Mouse (Mus musculus): Measurements from ENCODE around the gene Spink8.
"Not testable (repeated sequence)": the region's sequence is repeated elsewhere in the genome, so short reads cannot be mapped to it uniquely, and the experiment has no call there.

The Spink8 gene

DNA sequence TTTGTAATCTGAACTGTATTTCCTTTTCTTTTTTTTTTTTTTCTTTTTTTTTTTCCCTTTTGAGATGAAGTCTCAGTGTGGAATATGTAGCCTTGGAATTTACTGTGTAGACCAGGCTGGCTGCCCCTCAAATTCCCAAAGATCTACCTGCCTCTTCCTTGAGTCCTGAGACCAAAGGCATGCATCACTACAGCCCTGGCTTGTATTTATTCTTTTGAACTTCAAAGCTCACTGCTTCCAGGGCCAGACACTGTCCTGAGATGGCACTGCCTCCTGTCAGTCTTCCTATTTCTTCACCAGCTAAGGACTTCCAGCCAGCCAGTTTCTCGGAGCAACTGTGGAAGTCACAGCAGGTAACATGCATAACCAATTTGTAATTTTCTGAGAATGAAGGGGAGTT lies at the start of gene Spink8:
Spink8 (plus strand) TSS at position 301 of the 400 bp plus-strand sequence.
- no peak for DNase-seq (ENCODE audit: low spot score in 2 of 2)

DNA sequence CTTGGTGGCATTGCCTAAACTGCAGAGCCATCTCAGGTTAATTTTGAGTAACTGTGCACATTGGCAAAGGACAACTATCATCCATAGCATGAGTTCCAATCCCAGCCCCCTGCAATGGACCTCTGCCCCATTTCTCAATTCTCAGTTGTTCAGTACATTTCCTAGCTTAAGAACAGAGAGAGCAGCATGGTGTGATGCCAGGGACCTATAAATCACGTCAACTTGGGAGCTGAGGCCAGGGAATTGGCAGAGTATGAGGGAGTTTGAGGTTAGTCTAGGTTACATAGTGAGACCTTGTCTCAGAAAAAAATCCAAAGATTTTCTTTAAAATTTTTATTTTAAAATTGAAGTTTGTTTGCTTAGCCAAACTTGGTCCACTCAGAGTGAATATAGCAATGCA lies 45.2 kb upstream of the Spink8 start:
- not testable (repeated sequence) for DNase-seq (ENCODE audit: low spot score in 2 of 2)

DNA sequence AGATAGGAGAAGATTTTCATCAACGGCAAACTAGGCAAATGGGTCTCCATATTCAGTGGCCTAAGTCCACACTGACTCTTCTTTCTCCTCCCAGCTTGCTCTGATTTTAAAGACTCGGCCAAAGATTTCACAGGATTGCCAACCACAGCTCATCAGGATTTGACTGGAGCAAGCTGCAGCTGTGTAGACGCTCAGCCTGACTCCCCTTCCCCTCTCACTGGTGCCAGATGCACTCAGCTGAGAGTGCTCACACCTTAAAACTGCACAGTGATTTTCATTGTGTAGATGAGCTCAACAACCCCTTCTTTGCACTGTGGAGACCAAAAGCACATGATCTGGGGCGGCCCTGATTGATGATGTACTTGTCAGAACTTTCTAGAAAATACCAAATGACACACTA lies 21.5 kb upstream of the Spink8 start, which contains the start of gene Fbxw27:
Fbxw27 (minus strand) TSS at position 101 of the 400 bp plus-strand sequence.
- DNase-seq (ENCODE audit: low spot score in 2 of 2), result not testable (repeated sequence)

DNA sequence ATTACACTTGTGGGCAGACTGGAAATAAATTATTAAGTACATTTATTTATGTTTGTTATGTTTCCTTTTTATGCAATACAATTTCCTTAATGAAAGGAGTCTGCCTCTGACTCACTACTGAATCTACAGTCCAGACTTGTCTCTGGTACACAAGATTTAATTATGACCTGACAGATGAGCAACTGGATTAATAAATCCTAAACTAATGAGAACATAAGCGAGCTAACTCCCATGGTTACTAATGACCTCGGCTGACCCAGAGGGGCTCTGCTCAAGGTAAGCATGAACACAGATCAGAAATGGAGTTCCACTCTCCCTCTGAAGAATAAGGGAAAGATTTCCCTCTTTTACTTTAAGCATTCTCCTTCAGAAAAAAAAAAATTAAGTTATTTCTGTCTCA lies 16.9 kb upstream of the Spink8 start:
- no peak for DNase-seq (ENCODE audit: low spot score in 2 of 2)

DNA sequence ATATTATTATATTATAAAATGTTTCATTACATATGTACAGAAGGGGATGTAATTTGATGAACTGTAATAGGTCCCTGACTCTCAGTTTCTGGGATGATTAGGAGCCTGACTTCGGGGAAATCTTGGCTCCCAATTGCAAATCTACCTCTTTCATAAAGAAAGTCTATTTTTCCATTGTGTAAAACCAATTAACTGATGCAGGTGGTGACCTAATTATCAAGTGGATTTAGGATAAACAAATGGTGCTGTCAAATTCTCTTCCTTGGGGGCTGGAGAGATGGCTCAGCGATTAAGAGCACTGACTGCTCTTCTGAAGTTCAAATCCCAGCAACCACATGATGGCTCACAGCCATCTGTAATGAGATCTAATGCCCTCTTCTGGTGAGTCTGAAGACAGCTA lies 16.3 kb upstream of the Spink8 start:
- DNase-seq (ENCODE audit: low spot score in 2 of 2), result no peak

DNA sequence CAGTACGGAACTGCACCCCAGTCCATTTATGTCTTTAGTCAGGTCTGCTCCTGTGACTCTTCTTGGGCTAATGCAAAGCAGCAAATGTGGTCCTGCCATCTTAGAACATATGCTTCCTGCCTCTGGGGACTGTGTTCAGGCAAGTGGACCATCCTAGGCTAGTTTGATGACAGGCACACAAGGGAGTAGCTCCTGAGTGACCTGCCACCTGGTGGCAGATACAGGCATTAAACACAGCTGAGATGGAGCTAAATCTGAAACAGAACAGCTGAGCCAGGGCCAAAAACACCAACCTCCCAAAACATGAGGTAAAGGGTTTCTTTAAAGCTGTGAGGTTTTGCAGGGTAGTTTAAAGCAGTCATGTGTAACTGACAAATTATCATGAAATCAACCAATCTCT lies 14.0 kb upstream of the Spink8 start:
- no peak for DNase-seq (ENCODE audit: low spot score in 2 of 2)

DNA sequence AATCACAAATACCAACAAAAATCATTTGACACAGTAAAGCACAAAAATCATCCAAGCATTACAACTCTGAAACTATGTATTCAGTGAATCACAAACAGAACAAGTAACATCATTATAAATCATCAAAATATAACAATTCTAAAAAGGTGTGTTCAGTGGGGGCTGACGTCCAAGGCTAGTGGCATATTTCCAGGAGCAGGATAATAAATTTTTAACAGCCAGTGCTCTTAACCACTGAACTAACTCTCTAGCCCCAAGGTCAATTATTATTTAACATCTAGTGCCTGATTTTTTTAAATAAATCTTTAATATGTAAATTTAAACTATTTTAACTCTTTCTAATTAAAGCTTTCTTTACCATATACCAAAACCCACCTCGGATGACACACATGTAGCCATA lies 6.5 kb upstream of the Spink8 start:
- DNase-seq (ENCODE audit: low spot score in 2 of 2), result not testable (repeated sequence)

DNA sequence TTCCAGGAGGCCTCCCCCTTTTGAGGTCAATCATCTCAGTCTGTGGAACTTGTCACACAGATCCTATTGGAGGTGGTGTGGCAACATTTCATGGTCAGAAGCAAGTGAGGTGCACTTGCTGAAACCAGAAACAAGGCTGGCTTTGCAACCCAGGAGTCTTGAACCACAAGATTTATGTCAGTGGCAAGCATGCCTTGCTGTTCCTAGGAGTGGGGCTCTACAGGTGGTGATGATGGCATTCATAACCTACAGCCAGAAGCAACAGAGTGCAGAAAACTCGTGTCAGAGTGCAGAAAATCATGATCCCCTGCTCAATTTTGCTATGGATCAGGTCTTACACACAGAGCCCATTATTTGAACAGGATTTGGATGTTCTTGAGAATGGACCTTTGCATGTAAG lies 5.8 kb upstream of the Spink8 start:
- no peak for DNase-seq (ENCODE audit: low spot score in 2 of 2)

DNA sequence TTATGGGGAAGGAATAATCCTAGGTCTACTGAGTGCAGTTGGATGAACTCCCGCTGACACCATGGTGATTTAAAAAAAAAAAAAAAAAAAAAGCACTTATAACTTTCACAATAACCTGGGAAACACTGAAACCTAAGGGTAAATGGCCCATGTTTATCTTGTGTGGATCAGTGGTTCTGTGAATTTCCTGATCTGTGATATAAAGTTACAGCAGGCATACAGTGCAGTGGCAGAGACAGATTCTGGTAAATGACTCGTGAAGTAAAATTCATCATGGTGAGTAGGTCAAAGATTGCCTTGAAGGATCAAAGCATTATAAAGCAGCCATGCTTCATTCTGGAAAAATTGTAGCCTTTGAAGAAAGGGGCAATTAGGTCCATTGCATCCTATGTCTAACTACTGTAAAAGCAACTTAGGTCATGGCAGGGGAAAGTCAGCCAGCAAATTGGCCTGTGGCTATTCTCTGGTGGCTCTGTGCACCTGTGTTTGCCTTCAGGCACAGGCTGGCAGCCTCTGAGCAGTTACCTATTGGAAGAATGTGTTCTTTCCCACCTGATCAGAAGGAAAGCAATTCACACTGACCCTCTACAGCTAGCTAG lies 5.3 kb upstream of the Spink8 start:
- DNase-seq (ENCODE audit: low spot score in 2 of 2), result no peak

DNA sequence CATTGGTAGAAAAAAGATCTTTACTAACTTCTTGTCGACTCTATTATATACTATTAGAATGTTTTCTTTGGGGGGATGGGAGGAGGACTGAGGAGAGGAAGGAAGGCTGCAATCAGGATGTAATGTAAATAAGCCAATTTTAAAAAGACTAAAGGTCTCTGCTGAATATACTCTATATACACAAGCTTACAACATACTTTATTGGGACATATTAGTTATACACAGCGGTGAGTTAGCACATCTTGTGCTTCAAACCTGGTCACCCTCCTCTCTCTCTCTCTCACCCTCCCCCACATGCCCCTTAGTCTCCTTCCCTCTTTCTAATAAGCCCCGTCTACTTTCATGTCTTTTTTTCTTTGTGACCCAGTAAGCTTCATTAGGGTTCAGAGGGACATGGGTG lies 4.2 kb upstream of the Spink8 start:
- no peak for DNase-seq (ENCODE audit: low spot score in 2 of 2)

DNA sequence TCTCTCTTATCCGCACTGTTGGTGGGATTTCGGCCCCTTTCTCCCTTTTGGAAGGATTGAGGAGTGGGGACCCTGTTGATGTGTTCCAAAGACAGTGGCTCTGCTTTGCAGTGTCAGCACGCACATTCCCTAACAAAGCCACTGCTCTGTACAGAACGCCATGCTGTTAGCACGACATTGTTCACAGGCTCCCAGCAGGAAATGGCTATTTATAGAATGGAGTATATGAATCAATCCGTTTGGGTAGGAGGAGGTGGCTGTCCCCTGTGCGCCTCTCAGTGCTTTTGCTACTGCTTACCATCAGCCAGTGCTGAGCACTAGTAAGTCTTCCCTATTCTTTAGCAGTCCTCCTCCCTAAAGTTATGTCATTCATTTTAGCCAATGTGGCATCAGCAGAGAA lies 1.3 kb downstream of the Spink8 start:
- no peak for DNase-seq (ENCODE audit: low spot score in 2 of 2)

DNA sequence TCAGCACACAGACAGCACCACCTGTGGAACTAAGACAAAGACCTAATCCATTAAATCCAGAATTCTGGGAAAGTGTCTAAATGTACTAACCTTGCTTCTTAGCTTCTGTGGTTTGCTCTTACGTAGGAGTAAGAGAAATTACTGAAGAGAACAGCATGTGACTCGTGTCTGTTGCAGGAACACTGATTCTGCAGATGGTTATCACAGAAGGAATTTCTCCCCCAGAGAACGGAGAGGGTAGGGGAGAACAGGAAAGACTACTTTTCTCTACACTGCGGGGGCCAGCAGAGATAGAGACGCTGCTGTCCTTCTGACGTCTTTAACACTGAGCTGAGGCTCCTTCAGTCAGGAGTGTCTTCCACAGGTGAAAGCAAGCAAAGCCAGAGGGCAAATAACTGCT lies 4.3 kb downstream of the Spink8 start:
- no peak for DNase-seq (ENCODE audit: low spot score in 2 of 2)

DNA sequence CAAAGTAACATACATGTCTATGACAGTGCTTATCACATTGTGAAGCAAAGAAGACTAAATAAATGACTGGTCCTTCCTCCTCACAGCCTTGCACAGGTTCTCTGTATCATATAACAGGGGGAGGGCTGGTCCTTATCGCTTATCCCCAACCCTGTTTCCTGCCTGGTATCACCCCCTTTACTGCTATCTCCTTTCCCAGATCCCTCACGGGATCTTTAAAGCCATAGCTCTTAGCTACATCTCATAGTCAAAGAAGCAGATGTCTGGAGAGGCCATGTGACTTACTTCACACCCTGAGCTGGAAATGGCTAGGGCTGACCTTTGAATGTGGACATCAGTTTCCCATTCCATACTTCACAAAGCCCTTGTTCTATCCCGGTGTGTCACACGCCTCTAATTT lies 13.7 kb downstream of the Spink8 start:
- no peak for DNase-seq (ENCODE audit: low spot score in 2 of 2)

DNA sequence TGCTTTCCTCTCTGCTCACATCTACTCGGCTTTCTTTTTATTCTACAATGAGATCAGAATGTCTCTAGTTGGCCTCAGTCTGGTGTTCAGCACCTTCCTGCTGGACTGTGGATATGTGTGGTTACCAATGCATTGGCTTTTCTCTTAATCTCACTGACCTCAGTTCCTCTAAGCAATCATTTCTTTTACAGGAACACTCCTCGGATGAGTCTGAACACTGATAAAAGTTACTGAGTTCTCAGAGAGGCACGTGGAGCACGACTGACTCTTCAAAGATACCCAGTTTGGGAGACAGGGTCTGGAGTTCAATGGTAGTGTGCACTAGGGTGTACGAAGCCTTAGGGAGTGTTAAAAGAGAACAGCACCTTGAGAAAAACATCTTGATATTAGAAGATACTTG lies 14.1 kb downstream of the Spink8 start:
- no peak for DNase-seq (ENCODE audit: low spot score in 2 of 2)

DNA sequence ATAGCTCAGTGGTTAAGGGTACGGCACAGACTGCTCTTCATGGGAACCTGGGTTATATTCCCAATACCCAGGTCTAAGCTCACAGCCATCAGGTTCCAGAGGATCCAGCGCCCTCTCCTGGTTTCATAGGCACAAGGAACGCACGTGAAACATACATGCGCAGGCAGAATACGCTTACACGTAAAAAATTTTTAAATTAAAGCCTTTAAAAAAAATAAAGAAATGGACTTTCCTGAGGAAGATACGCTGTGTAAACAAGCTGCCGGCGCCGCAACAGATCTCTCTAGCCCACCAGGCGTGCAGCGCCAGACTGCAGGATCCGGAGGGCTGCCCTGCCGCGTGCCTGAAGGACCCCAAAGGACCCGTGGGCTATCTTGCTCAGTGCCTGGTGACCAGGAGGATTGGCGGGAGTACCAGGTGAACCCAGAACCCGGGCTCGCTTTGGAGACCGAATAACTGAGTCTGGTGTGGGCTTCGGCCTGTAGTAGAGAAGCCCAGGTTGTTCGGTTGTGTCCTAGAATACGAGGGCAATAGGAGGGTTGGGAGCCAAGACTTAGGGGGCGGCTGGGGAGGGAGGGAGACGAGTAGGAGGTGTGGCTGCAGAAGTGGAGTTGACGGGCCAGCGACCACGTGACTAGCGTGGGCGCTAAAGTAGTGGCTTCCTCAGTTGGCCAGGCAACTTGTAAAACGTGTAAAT lies 20.5 kb downstream of the Spink8 start, which contains the start of gene Nme6:
Nme6 (plus strand) TSS at position 359 of the 697 bp plus-strand sequence.
- DNase-seq (ENCODE audit: low spot score in 2 of 2), result peak; percentile 63 to 79

DNA sequence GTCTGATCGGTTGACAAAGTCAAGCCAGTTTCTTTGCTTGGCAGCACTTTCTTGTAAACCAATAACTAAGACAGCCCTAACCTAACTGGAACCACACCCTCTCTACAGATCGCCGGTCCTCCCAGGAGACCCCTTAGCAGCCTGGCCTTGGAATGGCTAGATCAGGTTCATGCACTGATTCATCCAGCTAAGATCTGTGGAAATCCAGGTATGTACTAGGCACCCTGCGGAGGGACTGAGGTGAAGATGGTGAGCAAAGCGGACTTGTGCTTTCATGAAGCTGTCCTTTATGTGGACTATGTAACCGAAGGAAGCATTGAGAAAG lies 21.0 kb downstream of the Spink8 start:
- DNase-seq (ENCODE audit: low spot score in 2 of 2), result no peak

DNA sequence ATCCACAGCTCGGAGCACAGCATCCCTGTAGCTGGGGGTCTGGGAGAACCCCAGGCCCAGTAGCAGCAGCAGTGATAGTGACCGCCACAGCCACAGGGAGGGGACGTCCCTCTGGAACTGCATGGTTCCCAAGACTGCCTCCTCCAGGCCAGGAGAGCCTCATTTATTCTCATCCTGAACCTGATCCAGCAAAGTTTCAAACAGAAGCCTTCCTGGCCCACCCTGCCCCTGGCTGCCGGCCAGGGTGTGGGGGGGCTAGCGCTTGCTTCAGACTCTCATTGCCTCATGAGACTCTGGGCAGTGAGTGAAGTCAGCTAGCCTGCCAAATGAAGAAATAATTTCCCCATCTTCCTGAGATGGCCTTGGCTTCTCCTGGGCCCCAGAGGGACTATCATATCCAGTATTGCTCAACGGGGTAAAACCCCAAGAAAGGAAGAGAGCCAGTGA lies 37.3 kb downstream of the Spink8 start, which contains the start of gene Camp:
Camp (minus strand) TSS at position 306 of the 447 bp plus-strand sequence.
- no peak for DNase-seq (ENCODE audit: low spot score in 2 of 2)

DNA sequence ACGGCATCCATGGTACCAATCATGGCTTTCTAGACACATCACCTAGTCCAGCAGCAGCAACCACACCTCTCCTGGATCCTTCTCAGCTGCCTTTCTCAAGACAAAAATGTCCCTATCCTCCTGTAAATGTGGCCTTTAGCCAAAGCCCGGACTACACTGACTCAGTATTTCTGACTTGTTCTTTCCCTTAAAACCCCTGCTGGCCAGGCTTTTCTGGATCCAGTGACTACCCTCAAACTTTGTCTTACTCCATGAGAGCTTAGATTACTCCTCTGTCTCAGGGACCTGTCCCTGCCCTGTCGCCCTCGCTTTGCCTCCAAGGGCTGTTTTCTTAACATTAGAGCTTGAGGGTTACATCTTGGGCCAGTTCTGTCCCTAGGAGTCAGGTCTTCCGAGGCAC lies 38.0 kb downstream of the Spink8 start:
- DNase-seq (ENCODE audit: low spot score in 2 of 2), result no peak

DNA sequence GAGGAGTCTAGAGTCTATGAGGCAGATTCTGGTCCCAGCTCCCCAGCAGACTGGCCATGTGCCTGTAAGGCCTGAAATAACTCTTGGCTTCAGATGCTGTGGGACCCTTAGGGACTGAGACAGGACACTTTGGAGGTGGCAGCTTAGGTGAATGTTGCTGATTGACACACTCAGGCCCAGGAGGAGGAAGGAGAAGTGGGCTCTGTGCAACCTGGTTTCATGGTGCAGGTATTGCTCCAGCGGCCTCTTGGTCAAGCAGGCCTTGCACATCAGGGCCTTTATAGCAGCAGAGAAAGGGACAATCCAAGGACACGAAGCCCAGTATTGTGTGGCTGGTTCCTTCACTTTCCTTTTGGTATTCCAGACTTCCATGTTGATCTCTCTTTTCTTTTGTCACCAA lies 42.3 kb downstream of the Spink8 start:
- no peak for DNase-seq (ENCODE audit: low spot score in 2 of 2)

DNA sequence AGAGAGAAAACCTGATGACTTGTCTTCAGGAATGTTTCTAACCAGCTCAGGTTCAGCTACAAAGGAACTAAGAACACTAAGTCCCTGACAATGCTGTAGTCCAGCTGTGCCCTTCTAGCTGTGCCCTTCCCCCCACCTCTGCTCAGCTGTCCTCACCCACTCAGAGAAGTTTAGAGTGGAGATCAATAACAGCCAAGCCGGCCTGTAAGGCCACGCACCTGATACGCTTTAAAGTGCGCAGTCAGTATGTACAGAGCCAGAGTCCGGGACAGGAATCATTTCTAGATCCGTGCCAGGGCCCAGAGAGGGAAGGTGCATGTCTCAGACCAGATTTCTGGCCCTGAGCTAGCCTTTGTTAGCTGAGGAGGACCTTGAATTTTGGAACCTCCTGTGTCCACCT lies 43.9 kb downstream of the Spink8 start:
- no peak for DNase-seq (ENCODE audit: low spot score in 2 of 2)

DNA sequence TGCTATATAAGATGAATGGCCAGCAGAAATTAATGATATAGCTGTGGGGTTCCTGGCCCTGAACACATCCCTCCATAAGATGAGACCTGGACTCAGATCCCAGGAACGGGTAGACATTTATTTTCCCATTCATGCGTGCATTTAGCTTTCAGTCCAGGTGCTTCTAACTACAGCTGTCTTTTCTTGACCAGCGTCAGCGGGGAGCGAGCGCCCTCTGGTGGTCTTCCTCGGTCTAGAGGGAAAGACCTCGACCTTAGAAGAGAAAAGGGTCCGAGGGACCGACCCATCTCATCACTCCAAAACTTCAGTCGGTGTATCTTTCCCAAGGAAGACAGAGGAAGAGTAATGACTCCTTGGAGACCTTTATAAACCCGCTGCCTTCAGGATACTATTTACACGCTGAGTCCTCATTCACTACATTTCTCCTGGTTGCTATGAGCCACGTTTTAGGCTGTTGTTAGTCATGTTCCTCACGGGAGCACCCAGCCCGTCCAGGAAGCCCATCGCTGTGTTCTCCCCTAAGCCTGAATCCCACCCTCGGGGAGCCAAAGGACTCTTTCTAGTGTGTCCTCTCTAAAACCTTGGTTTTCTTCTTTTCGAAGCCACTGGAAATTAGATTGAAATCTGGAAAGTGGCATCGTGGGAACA lies 50.4 kb downstream of the Spink8 start:
- DNase-seq (ENCODE audit: low spot score in 2 of 2), result peak; percentile 19 to 70

DNA sequence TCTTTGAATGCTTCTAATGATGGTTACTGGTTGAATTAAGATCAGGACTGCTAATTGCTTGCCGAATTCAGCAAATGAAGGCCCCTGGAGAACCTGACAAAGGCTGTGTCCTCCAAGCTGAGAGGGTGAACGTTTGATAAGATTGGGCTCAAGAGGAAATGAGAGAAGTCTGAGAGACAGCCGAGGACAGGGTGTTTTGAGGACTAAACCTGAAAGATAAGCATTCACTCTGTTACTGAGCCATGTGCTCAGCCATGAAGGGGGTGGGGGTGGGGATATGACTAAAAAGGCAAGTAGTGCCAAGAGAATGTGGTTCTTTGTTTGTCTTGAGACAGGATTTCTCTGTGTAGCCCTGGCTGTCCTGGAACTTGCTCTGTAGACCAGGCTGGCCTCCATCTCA lies 51.0 kb downstream of the Spink8 start:
- DNase-seq (ENCODE audit: low spot score in 2 of 2), result no peak

DNA sequence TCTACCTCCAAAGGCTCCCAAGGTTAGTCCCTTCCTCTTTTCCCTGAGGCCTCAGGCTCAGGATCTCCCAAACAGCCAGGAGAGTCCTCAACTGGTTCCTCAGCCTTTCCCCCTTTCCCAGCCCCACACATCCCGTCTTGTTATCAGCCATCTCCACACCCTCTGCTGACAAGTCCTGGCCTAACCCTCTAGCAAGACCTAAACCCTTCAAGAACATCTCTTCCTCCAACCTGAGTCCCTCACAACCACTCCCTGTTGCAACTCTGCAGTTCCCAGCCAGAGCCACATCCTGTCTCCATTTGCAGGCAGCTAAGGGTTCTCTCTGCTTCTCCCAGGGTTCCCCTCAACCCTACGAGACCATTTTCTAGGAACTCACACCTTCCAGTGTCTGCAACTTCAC lies 54.1 kb downstream of the Spink8 start:
- no peak for DNase-seq (ENCODE audit: low spot score in 2 of 2)
